Mouse (Mus musculus) spleen, adult 12 weeks (tissue): Measurements from ENCODE around the gene N4bp3.
"Not testable (repeated sequence)": the region's sequence is repeated elsewhere in the genome, so short reads cannot be mapped to it uniquely, and the experiment has no call there.

Experiments
- DNase-seq: peaks from one replicate; pipeline ENCODE4 v3.0.0; 2022; ENCODE audit warnings: low spot score

The N4bp3 gene

GRCm38 (mm10) chr11:51652889-51653418 lies 2.3 kb upstream of the N4bp3 start:
- no peak for DNase-seq

GRCm38 (mm10) chr11:51650261-51650660 lies 381 bp downstream of the N4bp3 start:
- DNase-seq = no peak

- no peak for DNase-seq
These were observed 798 bp downstream of the N4bp3 start for GRCm38 (mm10) chr11:51649889-51650199.

GRCm38 (mm10) chr11:51649111-51649888 lies 1.3 kb downstream of the N4bp3 start:
- no peak for DNase-seq

DNA sequence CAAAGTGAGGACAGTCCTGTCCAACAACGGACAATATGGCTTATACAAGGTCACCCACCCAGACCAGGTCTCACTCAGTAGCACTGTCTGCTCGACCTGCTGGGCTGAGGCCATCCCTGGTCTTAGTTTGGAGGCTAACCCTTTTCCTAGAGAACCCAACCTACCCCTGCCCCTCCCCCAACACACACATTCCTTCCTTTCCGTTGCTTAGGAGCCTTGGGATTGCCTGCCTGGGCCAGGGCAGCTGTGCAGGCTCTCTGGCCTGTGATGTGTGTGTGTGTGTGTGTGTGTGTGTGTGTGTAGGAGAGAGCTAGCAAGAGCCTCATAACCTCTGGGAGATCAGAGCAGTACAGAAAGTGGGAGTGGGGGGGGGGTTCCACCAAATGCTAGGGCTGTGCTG lies 2.1 kb downstream of the N4bp3 start:
- DNase-seq = no peak

DNA sequence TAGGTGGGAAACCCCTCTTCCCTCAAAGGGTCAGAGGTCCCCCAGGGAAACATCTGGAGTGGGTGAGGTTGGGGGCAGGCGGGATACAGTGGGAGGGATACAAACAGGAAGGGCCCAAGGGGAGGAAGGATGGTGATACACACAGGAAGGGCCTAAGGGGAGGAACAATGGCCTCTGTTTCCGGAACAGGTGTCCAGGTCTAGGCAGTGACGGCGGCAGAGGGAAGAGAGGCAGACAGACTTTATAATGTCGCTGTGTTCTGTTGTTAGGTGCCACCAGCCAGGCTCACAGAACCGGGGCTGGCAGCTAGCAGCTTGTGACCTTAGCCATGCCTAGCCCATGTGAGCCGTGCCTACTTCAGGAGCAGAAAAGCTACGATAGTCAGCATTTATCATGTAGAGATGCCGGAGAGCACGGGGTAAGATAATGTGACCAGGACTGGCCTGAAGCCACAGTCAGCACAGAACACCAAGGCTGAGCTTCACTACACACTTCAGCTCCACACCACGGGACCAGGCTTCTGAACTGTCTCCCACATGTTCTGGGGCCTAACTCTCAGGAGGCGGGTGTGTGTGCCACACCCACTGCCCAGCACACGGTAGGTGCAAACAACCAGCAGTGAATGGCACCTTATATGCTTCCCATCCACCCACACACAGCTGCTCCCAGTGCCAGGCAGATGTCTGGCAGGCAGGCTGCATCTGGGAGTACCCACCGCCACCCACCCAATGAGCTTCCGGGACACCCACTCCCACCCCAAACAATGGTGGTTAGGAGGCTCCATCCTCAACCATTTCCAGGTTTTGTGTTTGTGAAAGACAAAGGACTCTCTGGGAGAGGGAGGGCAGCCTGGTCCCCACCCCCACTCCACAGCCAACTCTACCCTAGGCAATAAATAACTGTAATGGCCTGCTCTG lies 3.6 kb downstream of the N4bp3 start:
- no peak for DNase-seq

DNA sequence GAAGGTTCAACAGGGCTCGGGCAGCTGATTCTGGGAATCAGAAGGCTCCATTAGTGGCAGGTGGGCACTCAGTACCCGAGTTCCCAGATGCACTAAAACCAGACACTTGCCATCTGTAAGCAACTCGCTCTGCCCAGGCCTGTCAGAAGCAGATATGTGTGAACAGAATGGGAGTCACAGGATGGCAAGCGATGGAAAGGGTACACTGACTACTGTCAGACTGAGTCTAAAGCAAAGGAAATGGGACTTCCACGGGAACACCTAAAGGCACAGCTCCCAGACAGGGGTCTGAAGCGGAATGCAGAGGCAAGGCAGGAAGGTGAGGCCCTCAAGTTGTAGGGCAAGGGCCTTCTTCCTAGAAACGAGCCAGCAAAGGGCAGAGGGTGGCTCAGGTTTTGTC lies 4.4 kb downstream of the N4bp3 start:
- no peak for DNase-seq

- DNase-seq = no peak
These were observed 5.3 kb downstream of the N4bp3 start for GRCm38 (mm10) chr11:51645293-51645692.

- no peak for DNase-seq
These were observed 6.4 kb downstream of the N4bp3 start for GRCm38 (mm10) chr11:51644217-51644616.

DNA sequence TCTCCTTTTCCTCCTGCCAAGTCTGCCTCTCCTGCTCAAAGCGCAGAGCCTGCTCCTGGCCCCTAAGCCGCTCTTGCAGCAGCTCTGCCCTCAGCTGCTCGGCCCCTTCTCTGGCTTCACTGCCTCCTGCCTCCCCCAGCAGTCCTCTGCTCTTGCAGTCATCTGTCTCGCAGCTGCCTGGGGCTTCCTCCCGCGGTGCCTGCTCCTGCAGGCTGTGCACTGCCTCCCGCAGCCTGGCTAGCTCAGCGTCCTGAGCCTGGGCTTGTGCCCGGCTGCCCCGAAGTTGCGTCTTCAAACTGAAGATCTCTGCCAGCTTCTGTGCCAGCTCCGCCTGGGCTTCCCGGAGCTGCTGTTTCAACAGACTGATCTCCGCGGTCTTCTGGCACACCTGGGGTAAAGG lies 6.9 kb downstream of the N4bp3 start:
- no peak for DNase-seq

DNA sequence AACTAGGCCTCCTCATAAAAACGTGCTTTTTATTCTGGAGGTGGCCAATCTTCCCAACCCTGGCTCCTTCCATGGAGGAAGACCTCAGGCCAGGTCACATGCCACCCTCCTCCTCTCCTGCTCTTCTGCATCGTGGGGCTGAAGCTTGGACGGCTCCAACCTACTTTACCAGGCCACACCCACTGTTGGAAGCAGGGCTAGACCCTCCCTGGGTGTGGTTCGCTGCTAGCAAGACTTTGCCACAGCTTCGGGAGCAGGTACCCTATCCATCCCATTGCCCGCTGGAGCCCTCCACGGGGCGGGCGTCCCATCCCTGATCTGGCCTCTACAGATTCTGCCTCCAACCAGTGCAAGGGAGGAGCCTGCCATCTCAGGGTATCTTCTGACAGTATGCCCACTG lies 7.4 kb downstream of the N4bp3 start:
- no peak for DNase-seq

- DNase-seq = no peak
These were observed 9.9 kb downstream of the N4bp3 start for GRCm38 (mm10) chr11:51640748-51641147.

GRCm38 (mm10) chr11:51638497-51638896 lies 12.1 kb downstream of the N4bp3 start:
- DNase-seq = no peak

- peak; percentile 51 for DNase-seq
These were observed 12.6 kb downstream of the N4bp3 start for GRCm38 (mm10) chr11:51637971-51638414.

DNA sequence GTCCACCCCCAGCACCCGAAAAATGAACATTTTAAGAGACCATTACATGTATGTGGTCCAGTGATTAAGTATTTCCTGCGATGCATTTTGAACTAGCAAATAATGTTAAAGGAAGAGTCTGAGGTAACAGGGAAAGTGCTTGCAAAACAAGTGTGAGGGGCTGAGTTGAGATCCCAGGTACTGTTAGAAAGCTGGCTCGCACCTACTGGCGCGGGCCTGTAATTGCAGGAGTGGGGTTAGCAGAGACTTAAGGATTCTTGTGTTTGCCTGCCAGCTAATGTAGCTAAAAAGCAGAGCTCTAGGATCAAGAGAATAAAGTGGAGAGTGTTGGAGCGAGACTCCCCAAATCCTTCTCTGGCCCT lies 14.3 kb downstream of the N4bp3 start:
- DNase-seq = peak; percentile 64

GRCm38 (mm10) chr11:51635525-51636322 lies 14.9 kb downstream of the N4bp3 start, which contains the start of gene Rmnd5b:
Gene Rmnd5b, minus strand, starts transcription at chr11:51635896.
- peak; percentile 80 for DNase-seq

- no peak for DNase-seq
These were observed 15.5 kb downstream of the N4bp3 start for GRCm38 (mm10) chr11:51635127-51635524.

DNA sequence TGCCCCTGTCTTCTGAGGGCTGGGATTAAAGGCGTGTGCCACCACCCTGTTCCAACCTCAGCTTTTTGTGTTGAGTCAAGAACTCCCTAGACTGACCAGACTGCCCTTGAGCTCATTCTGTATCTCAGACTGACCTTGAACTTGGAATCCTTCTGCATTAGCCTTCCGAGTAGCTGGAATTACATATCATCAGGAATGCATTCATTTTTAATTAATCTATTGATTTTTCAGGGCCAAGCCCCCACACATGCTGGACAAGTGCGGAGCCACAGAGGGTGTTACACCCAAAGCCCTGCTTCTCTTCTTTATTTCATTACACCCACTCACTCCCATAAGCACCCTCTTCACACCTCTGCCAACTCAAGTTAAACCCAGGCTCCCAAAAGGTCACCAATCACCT lies 16.9 kb downstream of the N4bp3 start:
- no peak for DNase-seq

DNA sequence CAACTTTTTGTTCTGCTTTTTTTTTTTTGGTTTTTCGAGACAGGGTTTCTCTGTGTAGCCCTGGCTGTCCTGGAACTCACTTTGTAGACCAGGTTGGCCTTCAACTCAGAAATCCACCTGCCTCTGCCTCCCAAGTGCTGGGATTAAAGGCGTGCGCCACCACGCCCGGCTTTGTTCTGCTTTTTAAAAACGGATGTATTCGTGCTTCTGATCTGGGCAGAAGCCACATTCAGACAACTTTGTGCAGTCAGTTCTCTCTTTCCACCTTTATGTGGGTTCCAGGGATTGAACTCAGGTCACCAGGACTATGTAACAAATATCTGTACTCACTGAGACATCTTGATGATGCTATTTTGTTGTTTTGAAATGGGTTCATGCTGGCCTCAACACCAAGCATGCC lies 17.4 kb downstream of the N4bp3 start:
- DNase-seq = not testable (repeated sequence)

GRCm38 (mm10) chr11:51632130-51632753 lies 18.4 kb downstream of the N4bp3 start:
- DNase-seq = no peak

GRCm38 (mm10) chr11:51629651-51630314 lies 20.9 kb downstream of the N4bp3 start:
- DNase-seq = no peak
